Mouse (Mus musculus): Measurements from ENCODE around the gene Slc13a1. TPM values are rescaled to one million over a fixed set of nuclear protein-coding genes. Genes with fewer than 3 reads are reported as not detected.
"Not testable (repeated sequence)": the region's sequence is repeated elsewhere in the genome, so short reads cannot be mapped to it uniquely, and the experiment has no call there.

The Slc13a1 gene
- not detected for total RNA-seq (2021)
- long read RNA-seq, experiment 1, partial matches to known transcripts = 0 of 1 reads
- long read RNA-seq, experiment 1, other reads (novel, unspliced or antisense) = 1 of 1 reads
- long read RNA-seq, experiment 2 = 0 reads

DNA sequence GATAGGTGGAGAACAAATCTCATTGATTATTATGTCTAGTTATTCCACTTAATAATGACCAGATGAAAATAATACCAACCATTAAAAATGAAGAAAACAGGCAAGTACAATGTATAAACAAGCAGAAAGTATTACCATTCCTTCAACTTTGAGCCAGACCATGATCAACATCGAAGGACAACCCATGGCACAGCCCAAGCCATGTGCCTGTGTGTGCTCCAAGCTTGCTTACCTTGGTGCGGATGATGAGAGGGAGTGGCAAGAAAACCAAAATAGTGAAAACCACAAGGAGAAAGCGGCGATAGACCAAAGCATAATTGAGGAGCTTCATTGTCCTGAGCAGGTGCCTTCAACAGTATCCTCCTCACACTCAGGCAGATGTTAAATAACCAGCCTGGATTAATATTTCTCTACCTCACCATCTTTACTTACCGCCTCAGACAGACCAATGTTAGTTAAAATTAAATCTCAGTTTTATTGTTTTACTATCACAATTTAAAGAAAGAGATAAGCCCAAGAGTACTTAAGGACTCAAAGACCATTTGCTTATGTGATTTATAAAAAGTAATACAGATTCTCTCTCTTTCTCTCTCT, at the start of gene Slc13a1:
Slc13a1 (minus strand) TSS at position 359 of the 594 bp plus-strand sequence.
- DNase-seq = no peak

DNA sequence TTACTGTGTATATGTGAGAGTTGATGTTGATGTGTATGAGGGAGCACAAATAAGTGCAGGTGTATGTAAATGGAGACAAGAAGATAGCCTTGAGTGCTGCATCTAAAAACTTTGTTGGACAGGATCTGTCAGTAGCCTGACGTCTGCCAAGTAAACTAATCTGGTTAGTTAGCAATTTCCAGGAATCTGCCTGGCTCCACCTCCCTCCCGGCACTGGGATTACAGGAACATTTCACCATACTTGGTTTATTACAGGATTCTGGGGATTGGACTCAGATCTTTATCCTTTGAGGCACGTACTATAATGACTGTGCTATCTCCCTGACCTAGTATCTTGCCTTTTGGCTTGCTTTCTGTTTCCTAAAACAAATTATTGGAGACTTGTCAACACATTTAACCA, 40.0 kb upstream of the Slc13a1 start:
- no peak for DNase-seq

DNA sequence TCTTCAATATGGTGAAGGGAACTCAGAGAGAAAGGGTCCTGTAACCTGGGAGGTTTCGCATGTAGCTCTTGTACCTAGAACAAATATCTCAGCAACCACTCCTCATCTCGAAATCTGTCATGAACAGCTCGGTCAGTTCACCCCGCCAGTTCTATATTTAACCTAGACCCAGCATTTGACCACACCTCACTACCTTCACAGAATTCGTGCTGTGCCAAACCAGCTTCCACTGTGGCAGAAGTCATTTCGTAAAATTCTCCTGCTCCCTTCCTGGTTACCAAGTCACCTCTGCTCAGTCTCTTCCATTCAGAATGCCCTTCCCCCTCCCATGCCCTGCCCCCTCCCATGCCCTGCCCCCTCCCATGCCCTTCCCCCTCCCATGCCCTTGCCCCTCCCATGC, 34.3 kb upstream of the Slc13a1 start:
- DNase-seq = no peak

DNA sequence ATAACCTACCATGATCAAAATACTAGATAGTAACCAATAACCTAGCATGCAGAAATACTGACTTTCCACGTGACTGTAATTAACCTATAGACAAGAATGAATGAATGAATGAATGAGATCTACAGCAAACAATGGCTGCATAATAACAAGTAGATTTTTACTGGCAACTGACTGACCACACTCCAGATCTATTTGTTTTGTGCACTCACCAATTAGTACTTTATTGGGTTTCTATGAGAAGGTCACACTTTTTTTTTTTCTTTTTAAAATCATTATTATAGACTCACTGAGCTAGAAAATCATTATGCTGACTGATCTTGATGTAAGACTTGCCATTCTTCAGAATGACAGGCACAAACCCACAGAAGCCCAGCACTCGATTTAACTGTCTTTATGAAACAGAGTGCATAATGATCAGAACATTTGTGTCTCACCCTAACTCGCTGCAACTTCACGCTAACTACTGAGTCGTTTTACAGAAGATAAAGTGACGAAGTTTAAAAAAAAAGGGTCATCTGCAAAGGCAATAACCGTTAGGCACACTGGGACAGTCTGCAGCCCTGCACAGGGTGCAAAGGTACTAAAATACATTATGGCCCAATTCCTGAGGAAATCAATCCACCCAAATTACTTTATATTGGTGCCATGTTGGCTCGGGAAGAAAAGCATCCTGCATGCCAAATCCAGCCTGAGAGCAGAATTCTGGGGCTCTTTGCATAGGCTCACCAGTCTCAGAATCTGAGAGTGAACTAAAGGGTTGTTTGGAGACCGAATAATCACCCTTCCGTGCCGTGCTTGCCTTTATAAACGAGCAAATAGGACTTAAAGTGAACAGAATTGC, 33.0 kb upstream of the Slc13a1 start:
- DNase-seq = no peak

DNA sequence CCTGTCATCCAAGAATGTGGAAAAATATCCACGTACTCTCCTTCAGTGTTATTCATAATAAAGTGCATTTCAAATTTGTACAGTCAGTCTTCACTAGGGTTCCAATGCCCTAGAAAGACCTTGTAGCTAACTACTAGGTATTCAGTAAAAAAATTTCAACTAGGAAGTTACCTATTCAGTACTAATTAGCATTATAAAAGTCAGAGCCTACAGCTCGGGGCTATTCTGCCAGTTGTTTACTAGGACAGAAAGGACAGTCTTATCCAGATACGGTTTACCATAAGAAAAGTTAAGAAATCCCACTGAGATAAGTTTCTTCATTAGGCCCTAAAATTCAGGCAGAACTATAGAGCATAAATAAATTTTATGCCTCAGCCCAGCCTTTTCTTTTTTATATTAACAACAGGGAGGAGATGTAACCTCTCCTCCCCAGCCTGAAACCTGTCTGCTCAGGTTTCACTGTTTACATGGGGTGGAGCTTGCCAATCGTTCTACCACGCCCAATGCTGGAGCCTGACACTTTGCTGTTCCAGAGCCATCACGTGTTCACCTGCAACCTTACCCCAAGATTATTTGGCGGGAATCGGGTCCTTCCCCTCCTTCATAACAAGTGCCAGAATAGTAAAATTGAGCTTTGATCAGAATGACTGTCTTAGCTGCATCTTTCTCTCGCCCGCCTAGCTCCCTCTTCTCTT, 29.8 kb upstream of the Slc13a1 start:
- DNase-seq = not testable (repeated sequence)

DNA sequence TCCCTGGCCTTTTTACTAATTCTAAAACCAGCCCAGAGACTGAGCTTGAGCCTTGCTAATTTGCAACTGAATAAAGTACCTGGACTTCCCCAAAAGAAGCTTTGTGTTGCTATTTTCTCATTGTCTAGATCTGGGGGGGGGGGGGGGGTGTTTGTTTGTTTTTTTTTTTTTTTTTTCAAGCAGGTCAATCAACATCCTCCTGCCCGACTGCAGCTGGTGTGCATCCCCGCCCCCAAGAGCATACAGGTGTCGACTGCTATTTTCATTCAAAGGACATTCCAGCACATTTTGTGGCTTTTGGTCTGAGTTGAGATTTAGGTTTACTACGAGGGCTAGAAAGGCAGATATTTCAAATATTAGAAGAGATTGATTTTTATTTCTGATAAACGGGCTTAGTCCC, 28.5 kb upstream of the Slc13a1 start:
- not testable (repeated sequence) for DNase-seq

DNA sequence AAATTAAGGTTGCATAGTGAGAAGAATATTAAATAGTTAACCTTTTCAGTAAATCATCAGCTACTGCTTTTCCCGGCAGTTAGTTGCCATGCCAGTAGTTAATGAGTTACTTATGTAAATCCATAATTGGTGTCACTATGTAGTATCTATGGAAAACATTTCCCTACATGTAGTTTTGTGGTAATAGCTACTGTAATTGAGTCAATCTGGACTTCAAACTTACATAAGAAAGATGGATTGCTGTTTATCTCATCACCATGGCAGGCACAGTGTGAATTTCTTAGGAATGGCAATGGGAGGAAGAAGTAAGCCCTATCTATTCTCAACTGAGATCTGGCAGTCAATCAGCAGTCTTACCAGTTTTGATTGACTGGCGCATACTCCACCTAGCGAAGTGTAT, 15.5 kb upstream of the Slc13a1 start:
- DNase-seq = no peak

DNA sequence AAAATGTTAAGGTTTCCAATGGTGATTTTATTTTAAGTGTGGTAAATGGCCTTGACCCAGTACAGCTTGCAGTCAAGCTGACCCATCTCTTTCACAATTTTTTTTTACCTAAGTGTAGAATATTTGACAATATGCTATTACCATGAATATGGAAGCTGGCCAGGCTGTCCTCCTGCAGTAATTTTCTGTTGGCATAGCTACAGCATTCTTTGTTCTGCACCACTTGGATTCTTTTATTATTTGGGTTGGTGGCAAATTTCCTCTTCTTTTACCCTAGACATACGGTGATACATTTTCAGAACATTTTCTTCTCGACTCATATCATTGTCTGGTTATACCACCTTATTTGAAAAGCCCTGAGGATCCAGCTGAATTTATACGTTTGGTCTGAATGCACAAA, 7.5 kb upstream of the Slc13a1 start:
- DNase-seq = no peak

DNA sequence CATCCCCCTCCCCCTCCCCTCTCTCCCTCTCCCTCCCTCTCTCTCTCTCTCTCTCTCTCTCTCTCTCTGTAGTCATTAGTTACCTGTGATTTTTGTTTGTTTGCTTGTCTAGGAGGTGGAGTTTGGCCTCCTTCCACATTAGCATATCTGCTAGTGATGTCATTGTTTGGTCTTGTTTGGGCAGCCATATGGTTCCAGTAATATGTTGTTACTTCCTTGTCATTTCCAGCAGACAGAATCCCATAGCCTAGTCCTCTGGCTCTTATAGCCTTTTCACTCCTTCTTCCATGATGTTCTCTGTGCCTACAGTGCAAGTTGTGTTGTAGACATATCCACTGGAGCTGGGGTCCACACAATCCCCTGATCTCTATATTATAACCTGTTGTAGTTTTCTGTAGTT, 6.1 kb upstream of the Slc13a1 start:
- no peak for DNase-seq

DNA sequence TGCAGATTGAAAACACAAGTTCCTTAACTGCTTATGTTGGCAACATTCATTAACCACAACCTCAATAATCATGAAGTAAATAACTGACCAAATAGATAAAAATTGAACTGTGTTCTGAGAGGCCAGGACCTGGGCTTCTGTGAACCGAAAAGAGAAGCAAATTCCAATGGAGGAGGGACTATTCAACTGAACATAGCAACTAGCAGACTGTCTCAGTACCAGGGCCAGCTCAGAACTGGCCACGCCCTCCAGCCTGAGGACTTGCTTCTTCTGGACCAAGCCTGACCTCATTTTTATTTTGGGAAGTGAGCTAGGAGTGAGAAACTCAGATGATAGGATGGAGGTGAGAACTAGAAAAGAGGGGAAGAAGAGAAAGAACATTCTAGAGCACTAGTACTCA, 4.8 kb upstream of the Slc13a1 start:
- no peak for DNase-seq

DNA sequence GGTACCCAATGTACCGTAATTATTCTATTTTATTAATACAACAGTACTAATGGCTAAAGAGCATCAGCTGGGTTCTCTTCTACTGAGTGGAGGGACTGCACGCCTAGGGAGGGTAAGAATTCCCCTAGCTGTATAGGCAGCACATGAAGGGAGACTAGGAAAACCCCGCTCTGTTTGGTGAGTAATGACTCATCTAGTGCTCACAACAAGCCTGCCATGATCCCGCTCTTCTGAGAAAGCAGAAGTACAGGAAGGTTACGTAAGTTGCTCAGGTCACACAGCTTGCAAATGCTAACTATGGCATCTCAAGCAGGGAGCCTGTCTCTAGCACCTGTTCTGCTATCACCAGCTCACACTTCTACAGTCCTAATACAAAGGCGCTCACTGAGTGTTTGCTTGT, 1.1 kb downstream of the Slc13a1 start:
- no peak for DNase-seq

DNA sequence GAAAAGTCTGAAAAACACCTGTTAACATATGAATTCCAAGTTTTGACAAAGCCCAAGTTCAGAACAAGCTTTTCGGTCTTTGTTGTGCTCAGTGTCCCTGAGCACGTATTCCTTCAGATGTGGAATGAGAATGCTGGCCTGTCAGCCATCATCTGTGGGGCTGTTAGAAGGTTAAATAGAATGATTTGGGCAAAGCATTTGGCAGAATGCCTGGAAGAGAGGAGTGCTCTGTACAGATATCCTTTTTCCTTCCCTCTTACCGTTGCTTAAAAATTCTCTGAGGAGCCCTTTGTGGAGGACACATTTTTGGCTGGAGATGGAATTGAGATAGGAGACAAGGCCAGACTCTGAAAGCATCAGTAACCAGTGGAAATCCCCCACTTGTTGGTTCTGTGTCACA, 2.6 kb downstream of the Slc13a1 start:
- no peak for DNase-seq

DNA sequence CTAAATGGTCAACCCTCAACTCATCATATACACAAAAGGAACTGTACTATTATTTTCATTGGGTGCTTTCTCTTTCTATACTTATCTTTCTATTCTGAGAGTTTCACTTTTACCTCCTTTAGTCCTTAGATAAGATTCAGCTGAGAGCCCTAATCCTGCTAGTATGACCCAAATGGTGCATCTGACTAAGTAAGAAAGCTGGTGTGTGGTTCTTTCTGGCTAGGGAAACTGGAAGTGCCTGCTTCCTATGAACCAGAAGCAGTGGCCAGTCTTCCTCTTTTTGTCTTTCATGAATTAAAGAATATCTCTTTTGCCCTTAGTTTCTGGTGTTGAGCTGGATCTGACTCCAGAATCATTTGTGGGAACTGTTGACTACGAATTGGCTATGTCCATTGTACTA, 8.1 kb downstream of the Slc13a1 start:
- DNase-seq = no peak

DNA sequence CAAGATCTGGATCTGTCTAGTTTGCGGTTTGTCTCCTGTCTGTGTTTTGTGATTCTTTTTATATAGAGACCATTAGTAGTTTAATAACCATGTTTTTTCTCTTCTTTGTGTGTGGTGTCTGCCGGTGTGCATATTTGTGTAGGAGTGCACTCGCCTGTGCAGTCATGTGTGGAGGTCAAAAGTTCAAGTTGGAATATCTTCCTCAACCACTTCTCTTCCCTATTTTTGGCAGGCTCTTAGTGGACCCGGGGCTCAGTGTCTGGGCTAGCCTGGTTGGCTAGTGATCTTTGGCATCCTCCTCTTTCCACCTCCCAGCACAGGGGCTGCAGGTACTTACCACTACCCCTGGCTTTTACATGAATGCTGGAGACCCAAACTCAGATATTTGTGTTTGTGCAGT, 13.0 kb downstream of the Slc13a1 start:
- no peak for DNase-seq

DNA sequence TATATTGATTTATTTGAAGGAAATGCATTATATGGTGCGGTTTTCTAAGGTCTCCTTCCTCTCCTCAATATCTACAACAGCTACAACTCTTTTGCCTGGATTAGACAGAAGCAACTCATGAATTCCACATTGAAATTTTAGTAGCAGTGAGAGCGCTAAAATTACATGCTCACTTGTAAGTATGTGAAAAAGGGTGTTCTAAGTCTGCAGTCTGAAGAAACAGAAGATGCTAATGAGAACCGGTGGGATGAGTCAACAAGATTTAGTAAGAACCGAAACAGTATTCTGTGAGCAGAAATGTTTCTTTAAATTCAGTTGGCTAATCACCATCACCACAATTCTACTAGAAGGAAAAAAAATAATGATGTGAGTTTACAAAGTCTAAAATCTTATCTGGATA, 34.9 kb downstream of the Slc13a1 start:
- DNase-seq = no peak

DNA sequence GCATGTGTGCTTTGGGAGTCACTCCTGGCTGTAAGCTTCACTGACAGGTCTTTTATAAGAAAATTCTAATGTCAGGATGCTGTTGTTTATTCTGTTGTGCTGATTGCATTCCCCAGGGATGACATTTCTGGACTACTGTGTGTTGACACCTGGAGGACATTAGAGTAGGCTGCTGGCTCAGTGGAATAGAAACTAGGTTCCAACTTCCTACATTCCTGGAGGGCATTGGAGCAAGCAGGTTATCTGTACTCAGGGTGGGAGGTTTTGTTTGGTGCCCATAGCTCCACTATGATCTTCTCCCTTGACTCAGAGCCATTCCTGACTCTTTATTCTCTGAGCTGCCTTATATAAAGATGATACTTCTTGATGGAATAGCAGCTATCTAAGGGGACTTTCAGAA, 45.3 kb downstream of the Slc13a1 start:
- DNase-seq = no peak

DNA sequence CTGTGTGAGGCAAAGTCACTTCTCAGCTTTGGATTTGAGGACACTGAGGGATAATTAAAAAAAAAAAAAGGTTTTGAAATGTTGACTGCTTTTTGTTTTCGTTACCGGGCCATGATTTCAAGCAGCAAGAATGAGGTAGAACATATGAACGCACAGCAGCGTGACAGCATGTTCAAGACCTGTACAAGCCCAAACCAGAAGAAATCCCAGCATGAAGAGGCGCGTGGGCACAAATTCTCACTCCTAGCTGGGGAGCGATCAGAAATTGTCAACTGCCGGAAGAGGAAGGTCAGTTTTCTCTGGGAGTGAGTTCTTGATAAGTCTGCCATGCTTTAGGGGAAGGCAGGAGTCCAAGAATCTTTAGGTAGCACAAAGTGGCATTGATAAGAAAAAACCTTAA, 56.3 kb downstream of the Slc13a1 start:
- no peak for DNase-seq

DNA sequence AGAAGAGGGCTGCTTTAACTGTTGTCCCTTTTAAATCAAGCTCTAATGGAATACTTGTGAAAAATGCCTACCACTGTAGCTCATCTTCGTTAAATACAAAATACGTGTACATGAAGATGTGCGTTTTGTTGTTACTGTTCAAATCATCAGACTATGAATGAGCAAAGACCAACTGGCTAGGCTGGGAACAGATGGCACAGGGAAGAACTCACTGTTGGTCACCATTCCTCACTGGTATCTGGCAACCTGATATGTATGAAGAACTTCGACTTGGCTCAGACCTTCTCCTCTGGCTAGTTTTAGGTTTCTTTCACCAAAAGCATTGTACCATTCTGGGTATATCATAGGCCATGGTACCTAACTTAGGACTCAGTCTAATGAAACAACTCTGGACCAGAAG, 59.4 kb downstream of the Slc13a1 start:
- no peak for DNase-seq

DNA sequence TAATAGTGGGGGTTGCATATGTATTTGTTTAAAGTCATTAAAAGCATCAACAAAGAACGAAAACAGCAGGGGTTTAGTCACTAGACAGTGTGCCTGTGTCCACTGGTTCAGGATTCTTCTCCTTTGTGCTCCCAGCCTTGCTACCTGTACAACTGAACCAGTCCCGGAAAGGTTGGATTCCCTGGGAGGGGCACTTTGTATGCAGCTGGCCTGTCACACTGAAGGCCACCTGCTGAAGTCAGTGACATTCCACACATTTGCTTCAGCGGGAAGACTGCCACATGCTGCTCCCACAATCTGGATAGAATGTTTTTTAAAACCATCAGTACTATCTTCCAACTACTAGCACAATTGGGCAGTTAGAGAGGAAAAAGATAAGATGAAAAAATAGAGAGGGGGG, 61.7 kb downstream of the Slc13a1 start:
- no peak for DNase-seq

DNA sequence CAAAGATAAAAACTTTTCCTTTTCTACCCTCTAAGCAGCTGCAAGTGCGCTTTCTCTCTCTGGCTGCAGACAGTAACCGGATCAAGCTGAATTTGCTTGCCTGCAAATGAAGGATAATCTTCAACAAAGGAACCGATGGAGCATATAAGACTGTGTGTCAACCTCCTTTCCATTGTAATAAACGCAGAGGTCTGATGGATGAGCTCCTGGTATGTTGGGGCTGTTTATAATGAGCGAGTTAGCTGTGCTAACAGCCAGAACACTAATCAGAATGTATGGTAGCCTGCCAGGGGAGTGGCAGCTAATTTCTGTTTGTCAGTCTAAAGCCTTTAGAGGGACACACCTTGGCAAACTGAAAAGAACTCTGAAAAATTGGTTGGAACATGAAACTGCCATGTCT, 62.2 kb downstream of the Slc13a1 start:
- DNase-seq = no peak

DNA sequence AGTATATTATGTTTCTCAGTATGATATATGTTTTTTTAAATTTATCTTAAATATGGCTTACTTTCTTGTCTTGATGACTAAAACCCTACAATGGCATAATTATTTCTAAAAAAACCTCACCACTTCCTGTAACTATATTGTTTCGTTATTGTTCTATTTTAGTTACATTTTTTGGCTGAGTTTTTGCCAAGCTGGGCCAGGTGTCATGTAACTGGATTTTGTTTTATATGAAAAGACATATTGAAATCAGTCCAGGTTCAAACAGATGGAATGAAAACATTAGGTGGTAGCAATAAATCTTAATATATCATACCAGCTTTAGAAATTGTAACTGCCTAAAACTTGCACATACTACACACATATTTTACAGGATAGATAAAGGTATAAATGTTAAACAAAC, 66.6 kb downstream of the Slc13a1 start:
- DNase-seq = no peak

DNA sequence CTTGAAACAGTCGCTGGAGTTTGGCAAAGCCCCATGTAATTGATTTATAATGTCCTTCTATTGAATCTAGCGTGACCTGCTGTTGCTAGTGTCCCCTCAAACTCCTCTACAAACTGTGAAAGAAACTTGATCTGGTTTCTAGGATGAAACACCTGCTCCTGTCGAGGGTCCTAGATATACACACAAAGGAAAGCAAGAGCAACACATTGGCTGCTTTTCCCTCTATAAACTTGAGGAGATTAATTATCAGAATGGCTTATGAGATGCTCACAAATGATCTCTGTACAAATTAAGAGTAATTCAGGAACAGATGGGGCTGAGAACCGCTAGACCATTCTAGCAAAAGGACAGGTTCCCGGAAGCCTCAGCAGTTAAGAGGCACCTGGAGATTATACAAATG, 67.2 kb downstream of the Slc13a1 start:
- no peak for DNase-seq

DNA sequence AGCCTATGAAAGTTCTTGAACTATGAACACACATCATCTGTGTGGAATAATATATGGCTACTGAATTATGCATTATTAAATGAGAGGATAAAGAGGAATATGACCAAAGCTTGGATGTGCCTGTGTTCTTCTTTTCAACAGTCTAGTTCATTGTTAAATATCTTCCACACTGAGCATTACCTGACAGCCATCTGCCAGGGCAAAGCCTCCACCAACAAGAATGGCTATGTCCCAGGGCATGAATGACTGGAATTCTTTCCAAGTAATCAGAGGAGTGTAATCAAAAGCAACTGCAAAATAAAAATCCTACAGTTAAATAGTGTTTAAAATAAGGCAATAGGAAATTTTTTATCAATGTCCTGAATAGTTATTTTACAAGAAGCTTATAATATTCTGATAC, 70.5 kb downstream of the Slc13a1 start:
- no peak for DNase-seq

Data from gastrocnemius, postnatal 25 days (tissue).